Mouse (Mus musculus) heart, postnatal 0 days (tissue): ENCODE data around the gene 1700011M02Rik. TPM values are rescaled to one million over a fixed set of nuclear protein-coding genes. Genes with fewer than 3 reads are reported as not detected.
"Not testable (repeated sequence)": the region's sequence is repeated elsewhere in the genome, so short reads cannot be mapped to it uniquely, and the experiment has no call there.

Experiments used
- ATAC-seq: fragments of 200-750 bp; cut with Nextera tagmentation; 2 replicates; pipeline ENCODE4 v1.8.0; 2017; ENCODE audit warnings: low read depth, moderate number of reproducible peaks, moderate library complexity; ENCODE audit not compliant: insufficient read depth
- DNase-seq: peaks from one replicate; pipeline ENCODE4 v3.0.0-alpha.2; 2016; ENCODE audit warnings: low spot score
- H3K27ac ChIP-seq: fragments of 300-500 bp; sonication (generic); 2 replicates; pipeline ENCODE4 v1.5.1; 2014; ENCODE audit warnings: low read depth, mild to moderate bottlenecking
- H3K27me3 ChIP-seq: fragments of 300-500 bp; sonication (generic); 2 replicates; pipeline ENCODE4 v1.6.1; 2014; ENCODE audit warnings: low read length, mixed read lengths; ENCODE audit not compliant: control insufficient read depth, insufficient read depth
- H3K36me3 ChIP-seq: fragments of 300-500 bp; sonication (generic); replicated peaks from 2 replicates; pipeline ENCODE4 v1.6.1; 2014; ENCODE audit warnings: low read length, mixed read lengths; ENCODE audit not compliant: control insufficient read depth, insufficient read depth
- H3K4me1 ChIP-seq: fragments of 300-500 bp; sonication (generic); 2 replicates; pipeline ENCODE4 v1.6.1; 2014; ENCODE audit warnings: antibody characterized with exemption; ENCODE audit not compliant: control insufficient read depth, insufficient read depth
- H3K4me2 ChIP-seq: fragments of 300-500 bp; sonication (generic); 2 replicates; pipeline ENCODE4 v1.6.1; 2014; ENCODE audit warnings: low read depth, mild to moderate bottlenecking, low read length, moderate library complexity
- H3K4me3 ChIP-seq: fragments of 300-500 bp; sonication (generic); 2 replicates; pipeline ENCODE4 v1.5.1; 2014; ENCODE audit warnings: low read depth, low read length
- H3K9ac ChIP-seq: fragments of 300-500 bp; sonication (generic); replicated peaks from 2 replicates; pipeline ENCODE4 v1.6.1; 2014; ENCODE audit warnings: low read depth, low read length, mixed read lengths
- H3K9me3 ChIP-seq: fragments of 300-500 bp; sonication (generic); replicated peaks from 2 replicates; pipeline ENCODE4 v1.6.1; 2016; ENCODE audit warnings: low read length; ENCODE audit not compliant: control insufficient read depth
- CTCF ChIP-seq: IDR thresholded peaks from 2 replicates; pipeline ENCODE4 v1.5.1; 2016; ENCODE audit warnings: antibody characterized with exemption, control low read depth, low read depth
- EP300 ChIP-seq: IDR thresholded peaks from 2 replicates; pipeline ENCODE4 v1.6.1; 2016; ENCODE audit warnings: antibody characterized with exemption, low read depth
- WGBS: fragments of 180-500 bp; shearing (Covaris S2); extraction: QIAGEN DNeasy Blood & Tissue Kit; methylation state at CpG from one replicate; pipeline ENCODE4 v1.1.7; 2014; 5-methylcytosine and 5-hydroxymethylcytosine counted together
- polyA plus RNA-seq: library from polyadenylated mRNA; unstranded; fragments of >200 nt; fragmentation: Nextera tagmentation; extraction: Ambion mirVana; gene quantifications from 2 replicates; pipeline ENCODE4 v1.2.1, GENCODE M21; 2015
- total RNA-seq: library from RNA; depleted of rRNA; stranded (reverse); fragments of >200 nt; gene quantifications from 2 replicates; pipeline ENCODE4 v1.2.3, GENCODE M21; 2014; ENCODE audit warnings: low replicate concordance; rRNA removed

The 1700011M02Rik gene
- total RNA-seq (not detected in 2 replicates), polyA plus RNA-seq (not detected in 2 replicates)

- H3K4me2 ChIP-seq, H3K27me3 ChIP-seq, H3K4me1 ChIP-seq, H3K4me3 ChIP-seq, ATAC-seq, H3K36me3 ChIP-seq, H3K9me3 ChIP-seq, H3K9ac ChIP-seq, H3K27ac ChIP-seq, DNase-seq: not testable (repeated sequence)
- WGBS: 80% methylated on average over 6 of the region's 9 CpGs
These were observed at the start of gene 1700011M02Rik, which contains the start of gene Dmrtc1a for GRCm38 (mm10) chrX:102908587-102908986. 1700011M02Rik (plus strand) TSS chrX:102908905. Dmrtc1a (minus strand) TSS chrX:102908687.

GRCm38 (mm10) chrX:102867871-102868270, 40.8 kb upstream of the 1700011M02Rik start, which contains the start of gene 1700031F05Rik:
1700031F05Rik (minus strand) TSS chrX:102867971.
- Histone ChIP-seq H3K4me2 (no peak within 1 kb of the TSS), H3K4me1 (no peaks in the 10 kb centered on the region), H3K36me3 (no peaks in the 10 kb centered on the region), H3K9me3 (no peaks in the 10 kb centered on the region), H3K9ac (no peak within 1 kb of the TSS), H3K4me3 (no peak within 1 kb of the TSS), H3K27me3 (no peaks in the 10 kb centered on the region), H3K27ac (no peak within 1 kb of the TSS)
- WGBS: 81% methylated on average over 6 of the region's 6 CpGs
- no peak for TF ChIP-seq CTCF
- DNase-seq (no peak), ATAC-seq (no peak)

- not testable (repeated sequence) for H3K36me3 ChIP-seq, H3K9me3 ChIP-seq, H3K4me2 ChIP-seq, DNase-seq, H3K9ac ChIP-seq, H3K27me3 ChIP-seq, H3K4me3 ChIP-seq, H3K4me1 ChIP-seq, ATAC-seq, H3K27ac ChIP-seq
- WGBS: 69% methylated on average over 1 of the region's 1 CpGs
These were observed 6.1 kb downstream of the 1700011M02Rik start for GRCm38 (mm10) chrX:102914823-102915222.

GRCm38 (mm10) chrX:102926707-102927106, 18.0 kb downstream of the 1700011M02Rik start:
- ATAC-seq, H3K4me3 ChIP-seq, H3K9me3 ChIP-seq, H3K27me3 ChIP-seq, H3K36me3 ChIP-seq, H3K9ac ChIP-seq, DNase-seq, H3K4me2 ChIP-seq, H3K27ac ChIP-seq, H3K4me1 ChIP-seq: not testable (repeated sequence)
- peak; percentile 41; the same call in 1 of the 2 replicates for TF ChIP-seq CTCF
- WGBS: 27% methylated on average over 4 of the region's 4 CpGs

- not testable (repeated sequence) for H3K9me3 ChIP-seq, H3K27me3 ChIP-seq, H3K9ac ChIP-seq, H3K4me1 ChIP-seq, H3K27ac ChIP-seq, DNase-seq, H3K4me2 ChIP-seq, H3K36me3 ChIP-seq, ATAC-seq, H3K4me3 ChIP-seq
- WGBS: 90% methylated on average over 6 of the region's 6 CpGs
These were observed 19.4 kb downstream of the 1700011M02Rik start, which contains the start of gene 1700018G05Rik for GRCm38 (mm10) chrX:102928072-102928471. 1700018G05Rik (plus strand) TSS chrX:102928372.

- Histone ChIP-seq H3K4me1 (no peaks in the 10 kb centered on the region), H3K4me3 (peak overlapping the region; percentile 55), H3K36me3 (no peaks in the 10 kb centered on the region), H3K4me2 (peak overlapping the region; percentile 74), H3K9ac (no peak overlapping the region), H3K27me3 (peaks cover 19% of the 10 kb centered on the region; the same call in 1 of the 2 replicates), H3K9me3 (no peaks in the 10 kb centered on the region), H3K27ac (no peak overlapping the region)
- TF ChIP-seq CTCF (no peak), EP300 (no peak)
- 40% methylated on average over 12 of the region's 12 CpGs for WGBS
- DNase-seq: no peak
- ATAC-seq: no peak
These were observed 24.4 kb downstream of the 1700011M02Rik start for GRCm38 (mm10) chrX:102932992-102933570.
